Mouse (Mus musculus) c-Kit-positive CD71-positive TER-119-positive erythroid progenitor cells, embryonic 14.5 days (primary cell): Measurements from ENCODE around the gene 1700061G19Rik.

Experiments used
- DNase-seq: peaks from one replicate; pipeline ENCODE4 v3.0.0-alpha.2; 2013; ENCODE audit warnings: low spot score

Gene 1700061G19Rik

DNA sequence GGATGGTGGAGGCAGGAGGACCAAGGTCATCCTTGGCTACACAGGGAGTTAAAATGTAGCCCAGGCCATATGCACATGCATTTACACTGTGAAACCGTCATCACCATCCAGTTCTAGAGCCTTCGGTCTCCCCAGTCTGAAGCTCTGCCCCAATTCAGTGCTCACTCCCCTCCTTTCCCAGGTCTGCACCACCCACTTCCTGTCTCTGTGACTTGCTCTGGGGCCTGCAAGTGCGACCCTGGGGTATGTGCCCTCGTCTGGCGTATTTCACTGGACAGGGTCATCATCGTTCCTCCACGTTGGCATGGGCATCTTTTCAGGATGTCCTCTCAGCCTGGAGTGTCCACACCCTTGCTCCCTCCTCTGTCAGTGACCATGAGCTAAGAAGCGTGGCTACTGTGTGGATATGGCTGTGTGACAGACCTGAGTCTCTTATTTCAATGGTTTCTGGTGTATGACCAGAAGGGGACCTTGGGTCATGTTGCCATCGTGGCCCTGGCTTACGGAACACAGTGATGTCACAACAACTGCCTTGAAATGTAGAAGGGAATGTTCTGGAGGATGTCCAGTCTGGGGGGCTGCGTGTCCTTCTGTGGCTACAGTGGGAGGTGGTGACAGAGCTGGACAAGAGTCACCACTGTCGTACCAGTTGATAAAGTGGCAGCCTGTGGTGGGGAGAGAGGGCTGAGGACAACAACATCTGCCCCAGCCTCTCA lies at the start of gene 1700061G19Rik:
TSS of gene 1700061G19Rik (plus strand) at position 542 of the 716 bp plus-strand sequence.
- no peak for DNase-seq

DNA sequence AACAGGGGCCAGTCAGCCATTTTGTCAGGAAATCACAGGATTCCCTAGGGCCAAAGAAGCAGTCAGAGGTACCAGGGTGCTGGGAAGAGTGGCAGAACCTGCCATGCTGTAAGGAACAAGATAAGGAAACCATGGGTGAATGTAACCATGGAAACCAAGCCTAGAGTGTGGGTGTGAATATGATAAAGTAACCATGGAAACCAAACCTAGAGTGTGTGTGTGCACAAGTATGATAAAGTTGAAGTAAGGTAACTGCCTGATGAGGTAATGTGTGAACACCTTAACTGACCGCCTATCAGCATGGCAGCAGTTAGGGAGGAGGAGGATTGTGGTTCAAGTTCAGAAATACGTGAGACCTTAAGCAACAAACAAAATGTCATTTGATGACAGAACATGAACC lies 48.6 kb upstream of the 1700061G19Rik start:
- peak; percentile 97 for DNase-seq

- peak; percentile 50 for DNase-seq
These were observed 46.1 kb upstream of the 1700061G19Rik start for GRCm38 (mm10) chr17:56829171-56829570.

DNA sequence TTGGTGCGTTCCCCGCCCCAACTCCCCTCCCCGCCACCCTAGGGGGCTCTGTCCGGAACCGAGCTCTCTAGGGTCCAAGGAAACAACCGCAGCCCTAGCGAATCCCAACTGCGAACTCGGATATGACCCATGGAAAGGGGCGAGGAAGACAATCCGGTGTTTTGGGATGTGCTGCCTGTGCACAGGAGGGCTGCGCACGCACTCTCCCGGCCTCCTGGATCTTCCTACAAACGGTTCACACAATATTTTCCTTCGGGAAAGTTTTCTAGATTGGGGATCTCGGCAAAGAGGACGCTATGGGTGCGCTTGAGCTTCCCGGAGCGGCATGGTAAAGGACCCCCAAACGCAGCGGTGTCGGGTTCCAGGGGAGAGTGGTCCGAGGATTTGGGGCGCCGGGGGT lies 45.5 kb upstream of the 1700061G19Rik start:
- DNase-seq = peak; percentile 37

GRCm38 (mm10) chr17:56830411-56831110 lies 44.7 kb upstream of the 1700061G19Rik start, which contains the start of gene Rfx2:
Rfx2 (minus strand) TSS chr17:56831013.
- DNase-seq = peak; percentile 33

GRCm38 (mm10) chr17:56831111-56831816 lies 44.0 kb upstream of the 1700061G19Rik start:
- peak; percentile 98 for DNase-seq

GRCm38 (mm10) chr17:56832918-56833317 lies 42.4 kb upstream of the 1700061G19Rik start:
- no peak for DNase-seq

DNA sequence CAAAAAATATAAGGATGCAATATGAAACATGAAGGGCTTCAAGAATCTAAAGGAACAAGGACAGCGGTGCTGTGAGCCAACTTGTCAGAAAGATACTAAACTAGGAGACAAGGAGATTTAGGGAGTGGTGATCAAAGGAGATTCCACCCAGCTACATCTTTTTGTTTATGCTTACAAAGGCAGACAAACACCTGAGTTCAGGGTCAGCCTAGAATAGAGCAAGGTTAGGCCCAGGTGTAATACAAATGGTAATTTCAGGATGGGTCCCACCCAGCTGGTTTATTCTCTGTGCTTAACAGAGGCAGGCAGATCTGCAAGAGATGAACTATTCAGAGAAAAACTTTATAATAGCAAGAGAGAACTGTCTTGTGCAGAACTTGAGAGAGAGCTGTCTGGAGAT lies 41.9 kb upstream of the 1700061G19Rik start:
- DNase-seq = no peak

GRCm38 (mm10) chr17:56836336-56836735 lies 38.9 kb upstream of the 1700061G19Rik start:
- peak; percentile 47 for DNase-seq

GRCm38 (mm10) chr17:56840524-56840923 lies 34.8 kb upstream of the 1700061G19Rik start:
- no peak for DNase-seq

- no peak for DNase-seq
These were observed 33.1 kb upstream of the 1700061G19Rik start for GRCm38 (mm10) chr17:56842173-56842572.

DNA sequence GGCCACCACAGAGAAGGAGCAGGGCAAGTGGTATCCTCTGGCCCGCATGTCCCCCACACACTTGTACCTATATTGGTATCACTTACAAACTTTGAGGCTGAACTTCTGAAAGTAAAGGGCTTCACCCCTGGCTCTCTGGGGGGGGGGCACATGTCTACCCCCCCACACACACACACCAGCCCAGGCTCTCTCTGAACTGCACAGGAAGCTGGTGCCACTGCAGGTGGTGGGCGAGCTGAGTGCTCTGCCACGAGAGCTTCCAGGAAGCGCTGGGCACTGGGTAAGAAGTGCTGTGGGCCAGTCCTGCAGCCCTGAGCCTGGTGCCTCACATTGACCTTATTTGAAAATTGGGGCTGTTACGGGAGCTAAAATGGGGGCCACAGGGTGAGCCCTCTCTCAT lies 31.6 kb upstream of the 1700061G19Rik start:
- no peak for DNase-seq

DNA sequence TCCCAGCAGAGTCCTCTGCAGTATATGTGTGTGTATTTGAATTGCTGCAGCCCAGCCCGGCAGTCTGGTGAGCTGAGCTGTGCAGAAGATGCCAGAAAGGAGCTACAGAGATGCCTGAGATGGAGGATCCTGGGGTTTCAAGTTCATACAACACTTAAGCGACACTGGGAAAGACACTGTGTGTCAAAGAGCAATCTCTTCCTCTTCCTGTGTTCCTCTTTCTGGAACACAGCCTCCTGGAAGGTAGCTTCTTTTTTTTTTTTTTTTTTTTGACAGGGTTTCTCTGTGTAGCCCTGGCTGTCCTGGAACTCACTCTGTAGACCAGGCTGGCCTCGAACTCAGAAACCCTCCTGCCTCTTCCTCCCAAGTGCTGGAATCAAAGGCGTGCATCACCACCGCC lies 26.5 kb upstream of the 1700061G19Rik start:
- no peak for DNase-seq

- no peak for DNase-seq
These were observed 25.6 kb upstream of the 1700061G19Rik start for GRCm38 (mm10) chr17:56849710-56850109.

- DNase-seq = no peak
These were observed 24.1 kb upstream of the 1700061G19Rik start for GRCm38 (mm10) chr17:56851167-56851566.

DNA sequence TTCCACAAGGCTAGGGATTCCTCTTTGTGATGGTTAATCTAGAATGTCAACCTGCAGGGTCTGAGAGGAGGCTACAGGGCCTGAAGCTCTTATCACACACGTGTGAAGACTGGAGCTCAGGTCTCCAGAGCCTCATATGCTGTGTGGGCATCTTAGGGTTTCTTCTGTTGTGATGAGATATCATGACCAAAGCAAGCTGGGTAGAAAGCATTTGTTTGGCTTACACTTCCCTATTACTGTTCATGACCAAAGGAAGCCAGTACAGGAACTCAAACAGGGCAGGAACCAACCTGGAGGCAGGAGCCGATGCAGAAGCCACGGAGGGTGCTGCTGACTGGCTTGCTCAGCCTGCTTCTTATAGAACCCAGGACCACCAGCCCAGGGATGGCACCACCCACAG lies 19.9 kb upstream of the 1700061G19Rik start:
- DNase-seq = no peak

GRCm38 (mm10) chr17:56858216-56858615 lies 17.1 kb upstream of the 1700061G19Rik start:
- peak; percentile 78 for DNase-seq

GRCm38 (mm10) chr17:56858922-56859321 lies 16.4 kb upstream of the 1700061G19Rik start:
- DNase-seq = no peak

DNA sequence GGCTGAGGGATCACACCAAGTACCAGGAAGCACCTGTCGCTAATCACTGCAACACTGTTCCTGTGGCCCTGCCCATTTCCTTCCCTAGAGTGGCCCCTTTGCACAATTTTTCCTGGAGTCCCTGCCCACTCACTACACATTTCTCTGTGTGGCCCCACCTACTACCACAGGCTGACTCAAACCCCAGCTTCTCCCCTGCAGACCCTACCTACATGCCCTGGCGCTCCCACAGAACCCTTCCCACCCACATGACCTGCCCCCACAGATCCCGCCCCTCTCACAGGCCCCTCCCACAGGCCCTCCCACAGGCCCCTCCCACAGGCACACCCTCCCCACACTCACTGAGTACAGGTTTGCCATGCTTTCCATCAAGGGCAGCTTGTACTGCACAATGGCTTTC lies 14.1 kb upstream of the 1700061G19Rik start:
- peak; percentile 24 for DNase-seq

GRCm38 (mm10) chr17:56866071-56866470 lies 9.2 kb upstream of the 1700061G19Rik start:
- no peak for DNase-seq

DNA sequence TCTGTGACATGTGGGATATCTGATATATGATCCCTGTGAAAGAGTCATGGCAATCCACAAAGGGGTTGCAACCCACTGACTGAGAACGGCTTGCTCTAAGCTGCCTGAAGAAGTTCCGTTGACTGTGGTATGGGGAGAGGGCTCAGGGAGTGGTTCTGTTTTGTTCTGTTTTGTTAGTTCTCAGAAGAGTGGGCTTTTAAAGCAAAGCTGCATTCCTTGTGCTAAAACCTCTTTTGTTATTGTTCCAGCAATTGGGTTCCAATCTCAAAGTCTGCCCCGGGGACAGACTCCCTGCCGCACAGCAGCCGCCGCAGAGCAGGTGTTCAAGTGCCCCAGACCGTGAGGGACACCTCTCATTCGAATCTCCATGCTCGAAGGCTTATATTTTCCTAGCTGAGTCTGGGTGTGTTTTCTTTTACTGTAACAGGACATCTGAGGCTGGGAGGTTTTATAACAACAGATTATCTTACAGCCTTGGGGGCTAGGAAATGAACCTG lies 5.7 kb upstream of the 1700061G19Rik start:
- DNase-seq = no peak

GRCm38 (mm10) chr17:56870287-56870953 lies 4.9 kb upstream of the 1700061G19Rik start:
- DNase-seq = no peak
